Mouse (Mus musculus) ES-Bruce4 (cell line): ENCODE data around the gene Rps6ka5.

Experiments used
- CTCF ChIP-seq: IDR thresholded peaks from one replicate; pipeline ENCODE4 v1.8.1; 2011; ENCODE audit warnings: low read depth, low read length
- EP300 ChIP-seq: IDR thresholded peaks from 2 replicates; pipeline ENCODE4 v1.6.1; 2011; ENCODE audit warnings: low read depth, low read length; ENCODE audit not compliant: insufficient read depth
- POLR2A ChIP-seq: IDR thresholded peaks from one replicate; pipeline ENCODE4 v1.8.1; 2011; ENCODE audit warnings: low read length; ENCODE audit not compliant: insufficient read depth

DNA sequence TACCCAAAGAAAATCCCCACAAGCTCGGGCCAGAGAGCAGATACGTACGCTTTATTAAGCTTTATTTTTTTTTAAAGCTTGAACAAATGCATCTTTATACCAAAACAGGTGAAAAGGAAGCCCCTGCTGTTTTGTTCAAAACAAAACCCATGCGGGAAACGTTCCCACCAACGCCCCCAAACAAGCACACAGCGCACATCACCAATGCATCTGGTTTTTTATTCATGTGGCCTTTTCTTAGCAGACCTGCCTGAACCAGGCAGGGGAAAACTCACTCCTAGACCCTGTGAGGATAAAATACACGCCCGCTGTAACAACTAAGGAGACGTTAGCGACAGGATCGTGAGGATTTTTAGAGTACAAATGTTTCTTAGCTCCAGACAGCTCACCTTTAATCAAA is 191.8 kb downstream of the Rps6ka5 start:
- TF ChIP-seq CTCF = no peak
- TF ChIP-seq EP300 = no peak
- no peak for TF ChIP-seq POLR2A
